Mouse (Mus musculus): ENCODE measurements around the gene Mrpl14. TPM values are rescaled to one million over a fixed set of nuclear protein-coding genes. Genes with fewer than 3 reads are reported as not detected.
A peak's percentile ranks its signal among the peaks of the same experiment; 100 is the strongest.

Gene Mrpl14
- total RNA-seq, 2 experiments from 2014 or later = 99.5 to 139 TPM

- peak overlapping the region; percentile 90 for H3K27ac ChIP-seq
- peak; percentile 70 for DNase-seq
- H3K4me3 ChIP-seq = peak overlapping the region; percentile 17
- TF ChIP-seq CTCF (IDR thresholded peaks at IDR 0.05) = no peak
- intact Hi-C loops (cut with DNase I) = no loop called here
Observed at GRCm38 (mm10) chr17:45693812-45694565, 7.9 kb downstream of the Mrpl14 start.

GRCm38 (mm10) chr17:45695227-45696120 is 9.4 kb downstream of the Mrpl14 start:
- DNase-seq = no peak
- intact Hi-C loops (cut with DNase I) = no loop called here
- H3K27ac ChIP-seq = peak overlapping the region; percentile 90
- H3K4me3 ChIP-seq = peak overlapping the region; percentile 39
- no peak for TF ChIP-seq CTCF (IDR thresholded peaks at IDR 0.05)

GRCm38 (mm10) chr17:45696981-45697380 is 10.9 kb downstream of the Mrpl14 start:
- Histone ChIP-seq H3K27ac (peak overlapping the region; percentile 35), H3K4me3 (no peak overlapping the region)
- intact Hi-C loops (cut with DNase I) = no loop called here
- no peak for DNase-seq
- TF ChIP-seq CTCF (IDR thresholded peaks at IDR 0.05) = no peak

- TF ChIP-seq CTCF (IDR thresholded peaks at IDR 0.05) = no peak
- intact Hi-C loops (cut with DNase I) = no loop called here
- no peak overlapping the region for H3K4me3 ChIP-seq
- peak overlapping the region; percentile 97 for H3K27ac ChIP-seq
- no peak for DNase-seq
Observed at GRCm38 (mm10) chr17:45698368-45698767, 12.2 kb downstream of the Mrpl14 start.

GRCm38 (mm10) chr17:45699039-45699740 is 13.1 kb downstream of the Mrpl14 start:
- intact Hi-C loops (cut with DNase I) = no loop called here
- H3K4me3 ChIP-seq = peak overlapping the region; percentile 73
- no peak for DNase-seq
- TF ChIP-seq CTCF (IDR thresholded peaks at IDR 0.05) = no peak
- peak overlapping the region; percentile 97 for H3K27ac ChIP-seq

- intact Hi-C loops (cut with DNase I) = no loop called here
- DNase-seq = peak; percentile 89
- Histone ChIP-seq H3K4me3 (peak overlapping the region; percentile 73), H3K27ac (peak overlapping the region; percentile 97)
- no peak for TF ChIP-seq CTCF (IDR thresholded peaks at IDR 0.05)
Observed at GRCm38 (mm10) chr17:45700496-45701235, 14.5 kb downstream of the Mrpl14 start.

- Histone ChIP-seq H3K4me3 (peak overlapping the region; percentile 56), H3K27ac (peak overlapping the region; percentile 97)
- TF ChIP-seq CTCF (IDR thresholded peaks at IDR 0.05) = no peak
- DNase-seq = peak; percentile 78
- intact Hi-C loops (cut with DNase I) = no loop called here
Observed at GRCm38 (mm10) chr17:45701236-45701591, 15.1 kb downstream of the Mrpl14 start.

- peak overlapping the region; percentile 97 for H3K27ac ChIP-seq
- no peak for TF ChIP-seq CTCF (IDR thresholded peaks at IDR 0.05)
- no peak overlapping the region for H3K4me3 ChIP-seq
- intact Hi-C loops (cut with DNase I) = no loop called here
- DNase-seq = no peak
Observed at GRCm38 (mm10) chr17:45702254-45702653, 16.1 kb downstream of the Mrpl14 start.

- peak overlapping the region; percentile 97 for H3K27ac ChIP-seq
- intact Hi-C loops (cut with DNase I) = no loop called here
- no peak for DNase-seq
- no peak for TF ChIP-seq CTCF (IDR thresholded peaks at IDR 0.05)
- H3K4me3 ChIP-seq = no peak overlapping the region
Observed at GRCm38 (mm10) chr17:45703187-45703586, 17.1 kb downstream of the Mrpl14 start.

GRCm38 (mm10) chr17:45706796-45707195 is 20.7 kb downstream of the Mrpl14 start:
- intact Hi-C loops (cut with DNase I) = no loop called here
- no peak for TF ChIP-seq CTCF (IDR thresholded peaks at IDR 0.05)
- Histone ChIP-seq H3K4me3 (no peak overlapping the region), H3K27ac (peak overlapping the region; percentile 76; the same call in 1 of the 2 replicates)
- no peak for DNase-seq

- no peak for DNase-seq
- intact Hi-C loops (cut with DNase I) = no loop called here
- TF ChIP-seq CTCF (IDR thresholded peaks at IDR 0.05) = no peak
- H3K27ac ChIP-seq = peak overlapping the region; percentile 78
- no peak overlapping the region for H3K4me3 ChIP-seq
Observed at GRCm38 (mm10) chr17:45707376-45707775, 21.3 kb downstream of the Mrpl14 start.

- no peak for TF ChIP-seq CTCF (IDR thresholded peaks at IDR 0.05)
- H3K4me3 ChIP-seq = peak overlapping the region; percentile 21
- DNase-seq = peak; percentile 57
- intact Hi-C loops (cut with DNase I) = no loop called here
- peak overlapping the region; percentile 78 for H3K27ac ChIP-seq
Observed at GRCm38 (mm10) chr17:45708179-45708578, 22.1 kb downstream of the Mrpl14 start.

Measured in gastrocnemius, adult 2 months (tissue).